Mouse (Mus musculus) gastrocnemius, adult 8-10 months (tissue): Measurements from ENCODE around the gene Clgn. TPM values are rescaled to one million over a fixed set of nuclear protein-coding genes. Genes with fewer than 3 reads are reported as not detected.

Experiments used
- DNase-seq, 2 experiments: peaks; one replicate each; pipeline ENCODE4 v3.0.0; 2022; ENCODE audit warnings: low spot score in 2 of 2
- total RNA-seq, 4 experiments: library from RNA; stranded (reverse); gene quantifications; 2 replicates each; pipeline ENCODE4 v1.2.4; 2022

Clgn gene
- not detected for total RNA-seq

DNA sequence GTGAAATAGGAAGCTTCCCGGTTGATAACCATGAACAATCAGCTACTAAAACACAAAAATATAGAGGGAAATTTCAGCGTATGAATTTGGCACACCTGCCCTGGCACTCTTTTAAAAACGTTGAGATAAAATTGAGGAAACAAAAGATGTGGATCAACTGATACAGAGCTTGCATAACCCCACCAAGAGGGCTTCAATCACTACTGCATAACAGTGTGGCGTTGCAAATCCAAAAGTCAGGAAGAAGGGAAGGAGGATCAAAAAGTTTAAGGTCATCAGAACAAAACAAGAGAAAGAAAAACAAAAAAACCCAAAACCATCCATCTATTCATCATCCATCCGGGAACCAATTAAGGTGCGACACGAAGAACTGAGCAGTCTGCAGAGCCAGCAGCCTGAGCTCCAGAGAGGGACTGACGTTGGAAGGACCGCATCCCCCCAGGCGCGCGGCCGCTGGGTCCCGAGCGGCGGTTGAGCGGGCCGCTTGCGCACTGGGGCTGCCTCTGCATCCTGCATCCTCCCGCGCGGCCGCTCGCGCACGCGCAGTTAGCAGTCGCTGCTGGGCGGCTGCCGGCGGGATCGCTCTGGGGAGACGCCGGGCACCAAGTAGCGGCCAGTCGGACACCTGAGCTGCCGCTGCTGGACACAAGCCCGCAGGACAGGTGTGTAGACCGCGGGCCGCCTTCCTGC is at the start of gene Clgn:
TSS of gene Clgn (plus strand) at position 552 of the 690 bp plus-strand sequence.
- no peak for DNase-seq

DNA sequence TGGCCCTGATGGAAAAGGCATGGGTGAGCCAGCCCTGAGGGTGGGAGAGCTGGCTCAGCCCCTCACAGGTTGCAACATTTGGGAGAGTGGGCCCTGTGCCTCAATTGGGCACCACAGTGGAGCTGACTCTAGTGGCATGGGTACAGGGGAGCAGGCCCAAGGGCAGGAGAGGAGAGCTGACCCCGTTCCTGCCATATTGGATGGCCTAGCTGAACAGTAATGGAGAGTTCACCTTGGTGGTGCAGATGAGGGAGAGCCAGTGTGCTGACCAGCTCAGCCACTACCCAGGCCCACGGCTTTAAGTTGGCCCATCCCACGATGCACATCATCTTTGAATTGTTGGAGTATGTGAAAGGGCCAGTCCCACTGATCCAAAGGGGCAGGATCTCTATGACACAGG is 47.6 kb upstream of the Clgn start:
- DNase-seq = no peak

DNA sequence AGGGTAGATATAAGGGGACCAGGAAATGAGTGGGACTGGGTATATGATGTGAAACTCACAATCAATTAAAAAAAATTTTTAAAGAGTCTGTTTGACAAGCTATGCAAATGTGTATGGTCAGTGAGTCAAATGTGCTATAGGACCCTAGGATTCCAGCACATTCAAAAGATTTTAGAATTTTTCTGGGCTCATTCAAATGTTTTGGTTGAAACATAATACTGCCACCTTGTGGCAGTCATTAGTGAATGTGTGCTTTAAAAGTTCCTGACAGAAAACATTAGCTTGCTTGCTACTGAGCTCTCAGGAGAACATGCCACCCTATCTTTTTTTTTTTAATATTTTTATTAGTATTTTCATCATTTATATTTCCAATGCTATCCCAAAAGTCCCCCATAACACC is 47.0 kb upstream of the Clgn start:
- no peak for DNase-seq

DNA sequence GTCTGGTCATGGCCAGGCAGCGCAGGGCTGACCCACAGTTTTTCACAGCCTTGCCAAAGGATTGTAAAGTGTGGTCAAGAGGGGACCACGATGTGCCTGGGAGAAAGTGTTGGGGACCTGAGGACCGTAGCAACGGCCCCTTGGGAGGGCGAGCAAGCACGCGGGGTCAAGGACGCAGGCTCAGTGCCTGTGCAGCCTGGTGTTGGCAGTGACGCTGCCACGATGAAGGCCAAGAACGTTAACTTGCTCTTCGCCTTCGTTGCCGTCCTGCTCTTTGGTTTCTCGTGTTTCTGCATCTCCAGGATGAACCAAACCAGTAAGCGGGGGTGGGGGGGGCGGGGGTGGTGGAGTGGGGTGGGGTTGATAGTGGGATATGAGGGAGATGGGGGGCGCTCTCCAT is 41.4 kb upstream of the Clgn start, which contains the start of gene Mgat4d:
TSS of gene Mgat4d (plus strand) at position 209 of the 400 bp plus-strand sequence.
- DNase-seq = no peak

DNA sequence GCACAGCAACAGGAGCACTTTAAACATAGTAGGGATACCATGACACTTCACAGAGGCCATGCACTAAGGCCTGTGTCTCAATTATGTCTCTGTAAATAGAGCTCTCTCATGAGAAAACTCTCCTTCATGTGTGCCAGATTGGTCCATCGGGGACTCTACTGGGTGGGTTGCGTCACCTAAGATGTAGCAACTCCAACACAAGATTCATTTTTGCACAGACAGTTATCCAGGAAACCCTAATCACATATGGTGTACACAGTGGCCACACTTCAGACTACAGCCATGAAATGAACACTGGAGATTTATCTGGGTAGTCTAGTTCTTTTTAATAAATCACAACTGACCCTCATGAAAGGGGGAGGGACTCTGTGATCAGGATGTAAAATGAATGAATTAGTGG is 38.4 kb upstream of the Clgn start:
- DNase-seq = no peak

DNA sequence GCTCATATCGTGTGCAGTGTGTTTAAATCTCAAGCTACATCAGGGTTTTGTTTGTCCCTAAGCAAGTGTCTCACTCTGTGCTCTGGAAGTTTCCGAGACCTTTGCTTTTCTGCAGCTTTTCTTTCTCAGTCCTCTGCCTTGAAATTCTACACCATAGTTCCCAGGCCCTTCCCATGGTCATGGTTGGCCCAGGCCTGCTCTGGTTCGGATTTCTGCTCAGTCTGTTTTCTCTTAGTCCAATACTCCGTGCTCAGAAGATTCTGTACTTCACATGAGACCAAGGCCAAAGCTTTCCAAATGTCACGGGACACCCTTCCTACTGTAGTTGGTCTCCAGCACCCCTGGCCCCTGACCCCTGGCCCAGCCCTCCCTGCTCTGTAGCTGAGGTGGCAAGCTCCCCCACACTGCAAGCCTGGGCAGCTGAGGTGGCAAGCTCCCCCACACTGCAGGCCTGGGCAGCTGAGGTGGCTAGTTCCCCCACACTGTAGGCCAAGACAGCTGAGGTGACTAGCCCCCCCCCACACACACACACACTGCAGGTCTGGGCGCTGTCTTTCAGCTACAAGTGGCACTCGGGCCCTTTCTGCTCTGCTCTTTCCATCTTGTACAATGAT is 26.4 kb upstream of the Clgn start:
- DNase-seq = no peak

DNA sequence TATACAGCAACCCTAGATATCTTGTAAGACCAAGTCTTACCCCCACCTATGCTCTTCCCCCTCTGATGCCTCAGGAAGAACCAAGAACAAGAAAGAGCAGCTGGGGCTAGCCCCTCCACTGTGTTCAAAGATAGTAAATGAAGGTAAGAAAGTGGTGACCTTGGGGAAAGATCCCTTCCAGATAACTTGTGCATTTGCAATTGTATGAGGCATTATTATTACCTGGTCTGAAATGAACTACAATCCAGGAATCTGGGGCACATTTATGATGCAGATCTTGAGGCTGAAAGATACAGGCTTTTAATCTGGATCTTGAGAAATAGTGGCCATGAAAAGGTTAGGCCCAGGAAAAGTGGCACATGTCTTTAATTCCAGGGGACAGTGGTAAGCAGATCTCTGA is 12.4 kb upstream of the Clgn start:
- DNase-seq = no peak

DNA sequence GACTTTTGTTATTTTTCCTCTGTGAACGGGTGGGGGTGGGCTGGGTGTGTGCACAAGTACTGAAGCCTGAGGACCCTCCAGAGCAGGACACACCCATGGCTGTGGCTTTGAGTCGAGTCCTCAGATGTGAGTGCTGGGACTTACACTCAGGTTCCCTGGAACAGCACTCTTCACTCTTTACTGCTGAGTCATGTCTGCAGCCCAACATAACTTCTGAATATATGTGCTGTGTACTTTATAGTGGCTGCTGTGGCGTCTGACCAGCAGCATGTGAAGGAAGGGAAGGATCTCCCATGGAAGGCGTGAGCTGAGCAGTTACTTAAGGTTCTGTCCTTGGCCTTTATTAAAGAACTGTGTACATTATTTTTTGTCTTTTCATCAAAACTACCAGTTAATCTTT is 9.5 kb upstream of the Clgn start:
- no peak for DNase-seq

DNA sequence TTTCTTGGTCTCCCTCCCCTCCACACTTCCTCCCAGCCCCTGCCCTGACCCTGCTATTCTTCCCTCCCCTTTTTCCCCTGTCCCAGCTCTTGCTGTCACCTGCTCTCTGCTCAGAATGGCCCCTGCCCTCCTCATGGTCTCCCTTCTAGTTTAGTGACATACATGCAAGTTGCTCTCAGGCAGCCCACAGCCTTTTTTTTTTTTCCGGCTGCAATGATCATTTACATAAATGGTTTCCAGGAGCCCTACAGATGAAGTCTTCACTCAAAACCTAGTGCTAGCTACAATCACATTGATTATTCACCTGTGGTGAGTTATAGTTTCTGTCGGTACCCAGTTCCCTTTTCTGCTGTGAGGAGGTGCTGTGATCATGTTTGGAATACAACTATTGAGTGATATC is 8.7 kb upstream of the Clgn start:
- no peak for DNase-seq

DNA sequence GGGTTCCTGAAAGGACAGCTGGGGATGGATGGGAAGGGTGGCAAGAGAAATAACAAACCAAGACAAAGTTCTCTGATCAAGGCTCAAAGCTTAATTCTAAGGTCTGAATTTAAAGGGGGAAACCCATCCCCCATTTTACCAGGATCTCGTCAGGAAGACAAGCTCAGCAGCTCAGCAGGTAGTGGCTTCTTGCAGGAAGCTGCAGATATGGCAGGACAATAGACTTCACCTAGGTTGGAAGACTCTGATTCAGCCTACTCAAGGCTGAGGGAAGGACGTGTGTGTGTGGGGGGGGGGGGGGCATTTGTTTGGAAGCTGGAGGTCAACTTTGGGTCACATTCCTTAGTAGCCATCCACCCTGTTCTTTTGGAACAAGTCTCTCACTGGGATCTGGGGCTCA is 6.8 kb upstream of the Clgn start:
- no peak for DNase-seq

DNA sequence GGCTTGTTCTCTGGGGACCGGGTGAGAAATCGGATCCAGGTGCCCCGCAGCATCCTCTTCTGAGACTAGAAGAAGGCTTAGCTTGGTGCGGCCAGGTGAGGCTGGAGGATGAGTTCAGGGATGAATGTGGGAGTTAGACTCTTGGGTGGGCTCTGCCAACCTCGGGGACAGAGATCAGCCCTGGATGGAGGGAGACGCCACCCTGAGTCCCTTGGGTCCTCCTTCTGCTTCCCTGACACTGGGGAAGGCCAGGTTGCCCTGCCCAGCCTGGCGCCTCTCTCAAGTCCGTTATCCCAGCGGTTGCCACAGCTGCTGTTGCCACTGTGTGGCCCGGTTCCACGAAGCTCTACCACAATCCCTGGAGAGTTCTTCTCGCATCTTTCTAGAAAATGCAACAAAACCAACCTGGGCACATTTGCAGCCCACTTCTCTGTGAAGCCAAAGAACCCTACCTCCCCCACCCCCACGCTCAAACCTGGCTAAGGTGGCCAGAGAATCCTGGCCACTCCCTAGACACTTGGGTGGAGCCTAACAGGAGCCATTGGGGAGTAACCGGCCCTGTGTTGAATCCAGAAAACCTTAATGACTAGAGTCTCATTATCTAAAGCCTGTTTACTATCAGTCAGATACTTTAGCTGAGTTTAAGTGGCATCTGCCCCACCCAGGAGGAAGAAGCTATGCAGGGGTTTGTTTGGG is 487 bp downstream of the Clgn start:
- DNase-seq = no peak

DNA sequence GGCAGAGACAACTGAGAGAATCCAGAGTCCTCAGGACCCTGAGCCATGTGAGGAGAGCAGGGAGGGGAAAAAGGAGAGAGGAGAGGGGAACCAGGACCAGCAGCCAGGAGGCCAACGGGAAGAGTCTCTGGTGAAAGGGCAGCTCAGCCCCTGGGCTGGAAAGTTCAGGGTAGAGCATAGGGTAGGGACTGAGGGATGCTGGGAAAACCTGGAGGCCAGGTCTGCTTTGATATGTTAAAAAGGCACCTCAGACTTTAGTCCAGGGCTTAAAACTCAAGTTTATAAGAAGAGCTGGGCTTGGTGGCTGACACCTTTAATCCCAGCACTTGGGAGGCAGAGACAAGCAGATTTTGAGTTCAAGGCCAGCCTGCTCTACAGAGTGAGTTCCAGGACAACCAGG is 2.9 kb downstream of the Clgn start:
- DNase-seq = no peak

DNA sequence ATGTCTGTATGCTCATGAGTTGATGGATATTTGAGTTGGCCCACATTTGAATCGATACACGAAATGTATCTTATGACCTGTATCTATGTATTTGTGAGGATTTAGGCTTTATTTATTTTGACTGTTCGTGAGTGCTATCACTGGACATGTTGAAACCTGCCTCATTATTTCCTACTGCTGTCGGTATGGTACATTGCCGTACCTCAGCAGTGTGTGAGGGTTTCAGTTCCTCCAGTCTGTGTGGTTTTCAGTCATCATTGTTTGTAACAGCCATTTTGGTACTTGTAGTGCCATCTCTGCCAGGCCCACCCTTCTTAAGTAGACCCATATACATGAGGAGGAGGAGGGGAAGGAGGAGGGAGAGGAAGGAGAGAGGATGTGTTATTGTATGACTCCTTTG is 4.7 kb downstream of the Clgn start:
- DNase-seq = no peak

DNA sequence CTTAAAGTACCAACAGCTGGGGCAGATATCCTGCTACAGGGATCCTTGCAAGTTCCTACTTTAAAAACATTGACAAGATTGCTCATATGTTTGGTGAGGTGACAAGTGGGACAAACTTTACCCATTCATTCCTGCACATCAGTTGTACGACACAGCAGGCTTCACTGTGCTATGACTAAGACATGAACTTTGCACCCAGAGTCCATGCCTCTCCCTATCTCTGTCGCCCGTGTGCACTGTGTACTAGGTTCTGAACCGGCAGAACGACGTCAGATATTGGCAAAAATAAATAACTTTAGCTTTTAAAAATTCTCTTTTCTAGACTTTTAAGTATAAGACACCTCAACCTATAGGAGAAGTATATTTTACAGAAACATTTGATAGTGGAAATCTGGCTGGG is 7.0 kb downstream of the Clgn start:
- DNase-seq = no peak

DNA sequence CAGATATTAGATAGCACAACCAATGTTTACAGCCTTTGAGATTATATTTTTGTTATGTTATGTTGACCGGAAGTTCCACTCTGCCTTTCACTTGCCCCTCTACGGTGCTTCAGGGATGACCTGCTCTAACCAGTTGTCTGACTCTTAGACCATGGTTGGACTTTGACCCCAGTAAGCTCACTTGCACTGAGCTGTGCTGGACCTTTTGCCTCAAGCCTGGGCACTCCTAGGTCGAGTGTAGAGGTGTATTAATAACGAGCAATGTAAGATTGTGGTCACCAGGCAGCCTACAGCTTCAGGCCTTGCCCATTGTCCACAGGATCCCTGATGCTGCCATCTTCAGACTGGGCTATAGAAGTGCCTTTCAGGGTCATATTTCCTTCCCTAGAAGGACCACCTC is 8.1 kb downstream of the Clgn start:
- DNase-seq = no peak

DNA sequence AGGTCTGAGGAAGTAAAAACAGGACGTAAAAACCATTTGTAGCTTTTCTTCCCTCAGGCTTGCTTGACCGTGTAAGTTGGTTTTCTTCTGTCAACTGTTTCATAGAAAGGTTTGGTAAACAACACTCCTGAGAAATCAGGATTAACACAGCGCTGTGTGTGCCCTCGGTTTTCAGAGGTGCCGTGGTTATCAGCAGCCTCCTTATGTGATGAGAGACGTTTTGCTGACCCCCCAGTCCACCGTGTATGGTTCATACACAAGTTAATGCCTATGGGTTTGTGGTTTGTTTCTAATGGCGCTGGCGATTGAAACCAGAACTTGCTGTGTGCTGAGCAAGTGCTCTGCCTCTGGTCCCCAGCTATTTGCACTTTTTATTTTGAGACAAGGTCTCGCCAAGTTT is 15.9 kb downstream of the Clgn start:
- DNase-seq = no peak

DNA sequence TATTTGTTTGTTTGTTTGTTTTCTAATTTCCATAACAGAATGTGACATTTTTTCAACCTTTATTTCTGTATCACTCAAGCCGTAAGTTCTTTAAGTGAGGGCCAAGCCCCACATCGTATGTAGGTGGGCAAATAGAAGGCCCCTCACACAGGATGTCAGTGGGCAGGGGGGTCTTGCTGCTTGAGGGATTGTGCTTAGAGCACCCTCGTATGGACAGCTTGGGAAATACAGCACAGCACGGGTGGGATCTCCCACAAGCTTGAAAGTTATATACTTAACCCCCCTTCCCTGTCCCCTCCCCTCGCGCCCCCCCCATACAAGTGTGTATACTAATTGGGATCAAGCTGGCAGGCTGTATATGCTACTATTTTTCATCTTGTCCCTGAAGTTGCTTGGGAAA is 17.2 kb downstream of the Clgn start:
- DNase-seq = no peak

DNA sequence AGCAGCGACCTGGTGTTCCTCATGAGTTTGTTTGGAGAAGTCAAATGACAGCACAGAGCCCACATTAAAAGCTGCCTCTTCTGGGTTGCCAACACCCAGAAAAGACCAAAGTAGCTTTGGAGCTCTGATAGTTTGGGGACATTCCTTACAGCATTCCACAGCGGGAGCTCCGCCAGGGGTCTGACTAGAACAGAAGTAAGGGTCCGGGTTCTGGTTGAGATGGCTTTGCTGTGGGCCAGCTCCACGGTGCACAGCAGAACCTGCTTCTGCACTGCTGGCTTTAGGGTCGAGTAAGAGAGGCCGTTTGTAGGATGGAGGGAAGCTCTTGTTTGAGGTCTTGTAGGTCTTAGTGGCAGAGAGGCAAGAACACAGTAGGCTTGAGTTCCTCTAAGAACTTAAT is 18.8 kb downstream of the Clgn start:
- DNase-seq = no peak

DNA sequence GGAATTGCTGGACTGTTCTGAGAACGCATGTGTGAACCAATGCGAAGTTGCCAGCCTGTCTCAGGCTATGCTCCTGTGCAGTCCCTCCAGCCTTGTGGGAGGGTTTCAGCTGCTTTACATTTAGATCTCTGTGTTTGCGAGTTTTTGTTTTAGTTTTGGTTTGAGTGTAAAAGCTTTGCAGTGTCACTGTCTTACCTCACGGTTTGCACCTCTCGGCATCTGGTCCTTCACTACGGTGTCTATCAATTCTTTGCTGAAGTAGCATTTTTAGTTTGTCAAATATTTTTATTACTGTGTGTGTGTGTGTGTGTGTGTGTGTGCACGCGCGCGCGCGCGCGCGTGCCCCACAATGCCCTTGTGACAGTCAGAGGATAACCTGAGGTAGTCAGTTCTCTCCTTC is 27.2 kb downstream of the Clgn start:
- DNase-seq = no peak

DNA sequence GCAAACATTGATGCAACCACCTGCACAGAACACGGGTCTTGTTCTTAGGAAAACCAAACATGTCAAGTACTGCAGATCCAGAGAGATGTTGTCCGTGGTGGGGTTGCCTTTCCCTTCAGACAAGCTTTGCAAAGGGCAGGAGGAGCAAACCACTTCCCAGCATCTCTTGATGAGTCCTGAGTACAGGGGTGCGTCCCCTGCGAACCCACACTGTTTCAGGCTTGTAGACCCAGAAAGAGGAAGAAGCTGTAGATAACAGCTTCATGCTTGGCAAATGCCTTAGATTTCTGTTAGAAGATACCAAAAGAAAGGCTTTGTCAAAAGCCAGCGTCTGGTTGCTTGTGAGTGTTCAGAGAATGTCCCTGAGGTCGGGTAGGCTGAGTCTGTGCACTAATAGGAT is 28.3 kb downstream of the Clgn start:
- DNase-seq = no peak

DNA sequence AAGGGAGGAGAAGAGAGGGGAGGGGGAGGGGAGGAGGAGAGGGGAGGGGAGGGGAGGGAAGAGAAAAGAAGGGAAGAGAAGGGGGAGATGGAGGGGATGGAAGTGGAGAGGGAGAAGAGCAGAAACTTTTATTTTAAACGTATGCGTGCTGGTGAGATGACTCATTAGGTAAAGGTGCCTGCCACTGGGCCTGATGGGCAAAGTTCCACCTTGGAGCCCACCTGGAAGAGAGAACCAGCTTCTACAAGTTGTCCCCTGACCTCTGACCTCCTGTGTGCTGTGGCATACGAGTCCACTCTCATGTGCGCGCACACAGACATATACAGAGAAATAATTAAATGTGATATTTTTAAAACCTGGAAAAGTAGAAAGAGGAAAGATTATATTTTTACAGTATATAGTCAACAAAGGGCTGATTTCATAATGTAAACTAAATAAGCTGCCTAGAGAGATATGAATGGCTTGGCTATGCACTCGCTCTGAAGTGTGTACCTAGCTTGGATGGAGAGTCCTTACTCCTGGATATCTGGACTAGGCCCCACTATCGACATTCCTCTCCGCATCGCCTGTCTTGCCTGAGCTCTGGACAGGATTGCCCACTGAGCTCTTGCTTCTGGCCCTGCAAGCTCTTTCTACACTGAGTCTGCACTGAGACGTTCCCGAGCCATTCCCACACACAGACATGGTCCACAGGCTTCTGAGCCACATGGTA is 29.3 kb downstream of the Clgn start:
- DNase-seq = no peak

DNA sequence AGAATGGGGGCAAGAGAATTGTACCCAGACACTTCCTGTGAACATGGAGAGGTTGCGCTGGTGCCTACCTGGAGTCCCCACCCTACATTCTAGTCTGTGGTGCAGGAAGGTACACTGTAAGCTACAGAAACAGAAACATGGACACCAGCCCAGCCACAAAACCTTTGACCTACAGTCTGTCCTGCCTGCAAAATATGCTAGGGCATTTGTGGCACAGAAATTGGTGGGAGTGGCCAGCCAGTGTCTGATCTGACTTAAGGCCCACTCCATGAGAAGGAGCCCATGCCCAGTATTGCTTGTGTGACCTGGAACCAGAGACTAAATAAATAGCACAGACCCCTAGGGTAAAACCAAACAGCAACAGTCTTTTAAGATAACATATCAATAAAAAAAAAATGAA is 31.7 kb downstream of the Clgn start:
- no peak for DNase-seq
